Mouse (Mus musculus): Measurements from ENCODE around the gene Cfap43. TPM values are rescaled to one million over a fixed set of nuclear protein-coding genes. Genes with fewer than 3 reads are reported as not detected.
A peak's percentile ranks its signal among the peaks of the same experiment; 100 is the strongest.

Gene Cfap43
- total RNA-seq (2014; fragmentation: Nextera tagmentation) (0.33 TPM in 1 of 2 replicates, not detected in the other), total RNA-seq (2017) (0.08 TPM in 1 of 2 replicates, not detected in the other)

DNA sequence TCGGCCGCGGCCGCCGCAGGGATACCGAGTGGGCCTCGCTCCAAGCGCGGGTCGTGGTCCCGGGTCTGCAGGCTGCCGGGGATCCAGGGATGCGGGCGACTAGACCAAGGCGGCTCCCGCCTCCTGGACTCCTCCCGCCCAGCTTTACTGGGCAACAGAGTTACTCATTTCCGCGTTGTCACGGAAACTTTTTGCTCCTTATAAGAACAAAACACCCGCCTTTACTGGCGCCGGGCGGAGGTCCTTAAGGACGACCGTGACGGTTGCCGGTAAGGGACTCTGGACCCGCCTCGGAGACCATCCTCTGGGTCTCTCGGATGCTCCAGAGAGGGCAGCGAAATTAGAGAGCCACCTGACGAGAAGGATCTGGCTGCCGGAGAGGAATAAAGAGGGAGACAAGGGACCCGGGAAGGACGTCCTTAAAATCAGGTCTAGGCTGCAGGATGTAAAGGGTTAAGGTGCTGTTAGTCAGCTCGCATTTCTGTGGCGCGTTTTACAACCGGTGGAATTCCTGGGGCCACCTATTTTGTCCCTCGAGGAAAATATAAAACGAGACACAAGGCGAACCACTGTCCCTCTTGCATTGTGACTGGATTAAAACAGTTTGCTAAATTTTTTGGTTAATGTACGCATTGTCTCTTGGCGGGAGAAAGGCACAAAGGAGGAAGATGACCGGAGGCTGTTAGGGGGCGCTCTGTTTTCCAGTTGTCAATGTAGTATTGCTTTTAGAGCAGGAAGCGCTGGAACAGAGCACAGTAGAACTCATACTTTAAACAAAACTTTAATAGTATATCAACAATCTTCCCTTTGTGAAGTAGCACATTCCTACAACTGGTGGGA, at the start of gene Cfap43, which contains the start of gene Itprip:
Gene Cfap43 (minus strand): TSS at position 162 of the 840 bp plus-strand sequence.
Gene Itprip (minus strand): TSS at position 174 of the 840 bp plus-strand sequence.
- peak; percentile 88 for ATAC-seq (replicated peaks; ENCODE audit: low FRiP score, low TSS enrichment, poor library complexity, severe bottlenecking)

DNA sequence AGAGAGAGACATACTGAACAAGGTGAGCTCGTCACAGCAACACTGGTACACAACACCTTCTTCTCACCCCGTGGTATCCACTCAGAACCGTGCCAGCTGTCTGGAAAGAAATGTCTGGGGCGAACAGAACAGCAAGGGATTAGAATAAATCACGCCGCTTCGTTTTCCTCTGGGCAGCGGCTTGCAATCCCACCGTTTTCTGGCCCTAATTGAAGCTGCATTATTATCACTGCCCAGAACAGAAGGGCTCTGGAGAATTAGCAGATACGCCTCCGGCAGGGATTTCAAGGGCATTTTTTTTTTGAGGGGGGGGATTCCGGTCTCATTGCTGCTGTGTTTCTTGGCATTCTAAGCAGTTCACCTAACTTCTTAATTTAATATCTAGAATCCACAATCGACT, 39.1 kb upstream of the Cfap43 start:
- ATAC-seq (replicated peaks; ENCODE audit: low FRiP score, low TSS enrichment, poor library complexity, severe bottlenecking) = no peak

DNA sequence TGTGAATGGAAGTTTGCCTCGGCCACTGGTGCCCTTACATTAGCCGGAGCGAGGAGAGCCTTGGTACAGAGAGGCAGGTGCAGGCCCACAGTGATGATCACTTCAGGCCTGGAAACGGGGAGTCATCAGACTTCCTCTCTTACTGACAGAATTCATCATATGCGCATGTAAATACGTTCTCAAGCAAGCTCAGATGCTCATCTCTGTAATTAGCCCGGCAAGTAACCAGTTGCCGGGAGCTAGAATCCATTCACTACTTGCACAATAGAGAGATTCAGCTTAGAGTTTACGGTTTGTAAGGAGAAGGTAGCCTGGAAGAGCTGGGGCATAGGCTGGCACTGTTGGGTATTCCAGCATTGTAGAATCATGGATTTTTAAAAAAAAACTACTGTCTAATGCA, 34.1 kb upstream of the Cfap43 start:
- no peak for ATAC-seq (replicated peaks; ENCODE audit: low FRiP score, low TSS enrichment, poor library complexity, severe bottlenecking)

DNA sequence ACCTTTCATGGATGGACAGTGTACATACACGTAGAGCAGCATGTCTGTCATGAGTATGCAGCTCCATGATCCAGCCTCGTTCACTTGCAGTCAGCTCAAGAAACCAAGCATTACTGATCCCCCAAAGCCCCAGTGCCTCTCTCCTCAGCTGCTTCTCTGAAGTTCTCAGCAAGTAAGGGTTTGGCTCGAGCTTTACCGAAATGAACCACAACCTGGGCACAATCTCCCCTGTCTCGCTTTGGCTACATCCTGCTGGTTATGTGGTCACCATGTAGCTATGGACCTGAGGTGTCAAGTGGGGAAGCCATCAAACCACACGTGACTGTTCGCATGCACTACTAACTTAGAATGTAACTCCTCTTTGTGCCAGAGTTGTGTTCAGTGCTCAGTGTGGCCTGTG, 31.9 kb upstream of the Cfap43 start:
- no peak for ATAC-seq (replicated peaks; ENCODE audit: low FRiP score, low TSS enrichment, poor library complexity, severe bottlenecking)

DNA sequence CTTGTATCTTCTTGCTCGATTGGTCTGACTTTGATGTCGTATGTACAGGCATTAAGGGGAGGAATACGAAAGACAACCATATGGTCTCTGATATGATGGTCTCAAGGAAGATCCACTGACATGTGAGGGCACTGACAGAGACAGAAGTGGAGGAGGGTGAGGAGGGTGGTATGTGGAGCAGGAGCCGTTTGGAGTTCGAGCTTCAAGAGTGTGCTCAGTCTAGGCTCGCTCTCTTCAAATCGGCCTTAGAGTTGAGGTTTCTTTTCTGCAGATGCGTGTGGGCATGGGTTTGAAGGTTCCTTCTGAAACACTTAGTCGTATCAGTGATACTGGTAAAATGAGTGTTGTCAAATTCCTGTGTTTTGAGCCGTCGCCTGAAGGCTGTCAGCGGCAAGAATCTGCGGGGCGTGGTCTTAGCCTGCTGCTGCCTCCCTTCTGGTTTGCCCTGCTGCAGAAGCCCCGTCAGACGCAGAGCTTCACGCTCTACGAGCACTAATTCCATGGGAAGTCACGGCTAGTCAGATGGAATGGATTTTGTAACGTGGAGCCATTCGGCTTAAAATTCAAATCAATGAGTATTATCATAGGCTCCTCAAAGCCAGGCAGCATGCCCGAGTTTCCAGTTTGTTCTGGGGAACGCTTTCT, 27.9 kb upstream of the Cfap43 start:
- ATAC-seq (replicated peaks; ENCODE audit: low FRiP score, low TSS enrichment, poor library complexity, severe bottlenecking) = no peak

DNA sequence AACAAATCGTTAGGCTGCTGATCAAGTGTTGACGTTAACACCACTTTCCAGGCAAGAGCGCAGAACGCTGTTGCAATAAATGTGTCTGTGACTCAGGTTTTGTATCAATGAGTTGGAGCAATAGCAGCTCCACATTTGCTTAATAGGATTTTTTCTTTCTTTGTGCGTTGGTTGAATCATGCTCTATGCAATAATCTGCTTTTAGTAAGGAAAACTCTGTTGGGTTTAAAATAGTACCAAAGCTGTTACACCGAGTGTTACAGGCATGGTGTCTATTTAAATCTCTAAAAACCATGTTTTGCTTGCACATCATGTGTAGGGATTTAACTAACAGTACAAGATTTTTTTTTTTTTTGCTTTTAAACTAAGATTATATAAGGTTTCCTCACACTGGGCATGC, 20.3 kb upstream of the Cfap43 start:
- ATAC-seq (replicated peaks; ENCODE audit: low FRiP score, low TSS enrichment, poor library complexity, severe bottlenecking) = no peak

DNA sequence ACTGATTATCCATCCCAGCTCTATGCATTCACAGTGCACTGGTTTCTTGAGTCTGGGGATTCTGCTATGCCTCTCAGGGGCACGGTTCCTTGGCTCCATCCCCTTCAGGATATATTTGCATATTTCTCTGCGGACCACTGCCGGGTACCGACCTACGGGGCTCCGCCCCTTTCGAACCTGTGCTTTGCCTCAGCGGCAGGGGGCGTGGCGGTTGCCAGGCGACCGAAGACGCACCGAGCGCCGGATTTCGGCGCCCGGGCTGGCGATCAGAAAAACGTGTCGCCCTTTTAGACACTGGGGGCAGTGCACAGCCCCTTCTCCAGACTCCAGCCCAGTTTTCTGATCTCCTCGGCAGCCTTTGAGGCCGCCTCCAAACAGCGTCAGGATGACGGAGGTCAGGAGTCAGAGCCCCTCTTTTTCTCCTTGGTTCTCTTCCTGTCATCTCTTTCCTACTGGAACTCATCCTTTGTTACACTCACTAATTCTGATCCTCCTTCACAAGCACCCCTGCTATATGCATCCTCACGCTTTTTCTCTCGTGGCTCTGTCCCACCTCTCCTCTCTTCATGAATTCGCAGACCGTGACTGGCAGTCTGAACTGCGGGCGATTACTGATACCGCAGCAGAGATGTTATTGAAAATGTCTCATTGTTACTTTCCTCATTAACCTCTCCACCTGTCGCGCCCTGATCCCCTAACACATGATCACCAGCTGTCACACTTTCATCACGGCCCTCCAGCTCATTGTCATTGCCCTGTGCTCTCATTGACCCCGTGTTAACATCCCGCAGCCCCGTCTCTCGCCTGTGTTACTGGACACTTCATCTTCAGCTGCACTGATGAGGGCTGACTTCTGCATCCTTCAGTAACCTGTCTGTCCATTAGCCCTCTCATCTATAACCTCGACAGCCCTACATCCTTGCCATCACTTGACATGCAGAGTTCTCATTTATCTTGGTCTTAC, 18.6 kb upstream of the Cfap43 start, which contains the start of gene Cfap58:
Gene Cfap58 (plus strand): TSS at position 233 of the 964 bp plus-strand sequence.
- ATAC-seq (replicated peaks; ENCODE audit: low FRiP score, low TSS enrichment, poor library complexity, severe bottlenecking) = peak; percentile 88

DNA sequence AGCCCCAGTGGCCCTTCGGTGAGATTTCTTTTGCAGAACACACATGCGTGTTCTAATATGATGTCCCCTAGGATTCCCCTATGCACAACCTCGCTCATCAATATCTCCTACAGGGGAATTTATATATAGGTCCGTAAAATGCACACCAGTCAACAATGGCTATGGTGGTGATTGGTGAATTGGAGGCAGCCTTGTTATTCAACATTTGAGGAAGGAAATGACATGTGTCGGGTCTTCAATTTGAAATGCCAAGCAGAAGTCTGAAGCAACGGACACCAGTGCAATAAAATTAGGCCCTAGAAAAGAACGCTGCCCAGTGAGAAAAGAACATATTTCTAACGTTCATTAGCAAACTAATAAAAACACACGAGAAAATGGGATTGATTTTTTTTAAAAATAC, 17.9 kb upstream of the Cfap43 start:
- ATAC-seq (replicated peaks; ENCODE audit: low FRiP score, low TSS enrichment, poor library complexity, severe bottlenecking) = no peak

DNA sequence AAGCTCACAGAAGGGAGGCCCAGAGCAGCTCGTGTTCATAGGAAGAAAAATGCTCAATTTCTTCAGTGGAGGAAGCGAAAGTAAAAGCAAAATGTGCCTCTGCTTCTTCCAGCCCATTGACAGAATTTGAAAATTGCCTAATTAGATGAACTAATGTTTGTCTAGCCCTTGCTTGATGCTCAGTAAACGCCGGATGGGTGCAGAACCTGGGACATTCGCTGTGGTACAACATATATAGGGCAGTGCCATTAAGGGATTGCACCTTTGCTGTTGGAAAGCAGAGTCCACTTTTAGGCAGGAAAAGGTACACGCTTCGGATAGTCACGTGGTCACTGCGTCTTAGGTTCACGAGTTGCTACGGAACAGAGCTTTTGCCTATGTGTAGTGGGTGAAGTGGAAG, 17.4 kb upstream of the Cfap43 start:
- no peak for ATAC-seq (replicated peaks; ENCODE audit: low FRiP score, low TSS enrichment, poor library complexity, severe bottlenecking)

- no peak for ATAC-seq (replicated peaks; ENCODE audit: low FRiP score, low TSS enrichment, poor library complexity, severe bottlenecking)
These were observed 16.4 kb upstream of the Cfap43 start for GRCm38 (mm10) chr19:47935530-47935929.

GRCm38 (mm10) chr19:47934636-47935238, 15.7 kb upstream of the Cfap43 start:
- ATAC-seq (replicated peaks; ENCODE audit: low FRiP score, low TSS enrichment, poor library complexity, severe bottlenecking) = no peak

- ATAC-seq (replicated peaks; ENCODE audit: low FRiP score, low TSS enrichment, poor library complexity, severe bottlenecking) = no peak
These were observed 15.1 kb upstream of the Cfap43 start for GRCm38 (mm10) chr19:47934146-47934545.

DNA sequence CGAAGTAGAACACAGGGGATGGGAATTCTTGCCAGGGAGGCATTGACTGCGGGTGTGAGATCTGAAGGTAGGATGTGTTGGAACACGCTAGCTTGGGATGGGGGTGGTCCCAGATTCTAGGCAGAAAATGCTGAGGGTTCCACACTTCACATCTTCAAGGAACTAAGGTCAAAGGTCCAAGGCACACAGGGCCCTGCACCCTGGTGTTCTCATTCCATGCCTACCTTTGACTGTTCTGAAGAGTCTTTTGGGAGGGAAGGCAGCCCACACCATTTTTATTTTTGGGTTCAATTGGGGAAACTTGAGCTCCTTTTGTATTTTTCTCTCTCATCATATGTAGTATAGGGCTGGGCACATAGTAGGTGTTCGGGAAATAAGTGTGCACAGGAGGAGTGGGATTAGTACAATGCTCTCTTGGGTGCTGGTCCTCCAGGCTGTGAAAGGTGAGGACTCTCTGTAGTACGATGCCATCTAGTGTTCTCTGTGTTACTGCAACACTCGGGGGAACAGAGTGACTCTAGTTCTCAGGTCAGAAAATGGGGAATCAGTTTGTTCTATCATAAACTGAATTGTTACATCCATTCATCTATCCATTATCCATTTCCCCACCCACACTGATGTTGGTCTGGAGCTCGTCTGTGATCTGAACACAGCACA, 13.0 kb upstream of the Cfap43 start:
- ATAC-seq (replicated peaks; ENCODE audit: low FRiP score, low TSS enrichment, poor library complexity, severe bottlenecking) = peak; percentile 90

- ATAC-seq (replicated peaks; ENCODE audit: low FRiP score, low TSS enrichment, poor library complexity, severe bottlenecking) = no peak
These were observed 10.0 kb upstream of the Cfap43 start for GRCm38 (mm10) chr19:47929043-47929442.

GRCm38 (mm10) chr19:47927032-47927431, 7.9 kb upstream of the Cfap43 start:
- no peak for ATAC-seq (replicated peaks; ENCODE audit: low FRiP score, low TSS enrichment, poor library complexity, severe bottlenecking)

DNA sequence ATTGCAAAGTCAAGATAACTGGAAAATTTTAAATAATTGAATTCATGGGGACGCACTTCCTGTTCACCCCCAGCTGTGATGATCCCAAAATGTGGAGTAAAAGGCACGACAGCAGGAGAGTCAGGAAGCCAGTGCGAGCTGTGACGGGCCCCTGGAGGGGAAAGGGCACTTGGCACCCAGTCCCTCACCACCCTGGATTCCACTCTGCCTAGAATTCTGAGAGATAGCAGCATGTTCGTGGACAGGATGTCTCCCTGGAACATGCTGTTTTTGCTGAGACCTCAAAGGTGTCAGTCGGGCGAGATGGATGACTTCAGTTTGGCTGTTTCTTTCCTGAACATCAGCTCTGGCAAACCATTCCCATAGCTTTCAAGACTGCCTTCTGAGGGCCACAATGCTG, 6.7 kb upstream of the Cfap43 start:
- ATAC-seq (replicated peaks; ENCODE audit: low FRiP score, low TSS enrichment, poor library complexity, severe bottlenecking) = no peak

GRCm38 (mm10) chr19:47919966-47920375, 884 bp upstream of the Cfap43 start:
- peak; percentile 9; the same call in 1 of the 2 replicates for ATAC-seq (replicated peaks; ENCODE audit: low FRiP score, low TSS enrichment, poor library complexity, severe bottlenecking)

- no peak; the same call in 1 of the 2 replicates for ATAC-seq (replicated peaks; ENCODE audit: low FRiP score, low TSS enrichment, poor library complexity, severe bottlenecking)
These were observed 509 bp downstream of the Cfap43 start for GRCm38 (mm10) chr19:47918455-47919101.

Measured in megakaryocyte-erythroid progenitor cell, adult 5-6 weeks (primary cell).